Mouse (Mus musculus) intestine, postnatal 0 days (tissue): ENCODE data around the gene Rtbdn. TPM values are rescaled to one million over a fixed set of nuclear protein-coding genes. Genes with fewer than 3 reads are reported as not detected.

Experiments
- ATAC-seq: fragments of 200-750 bp; cut with Nextera tagmentation; 2 replicates; pipeline ENCODE4 v1.8.0; 2017; ENCODE audit warnings: mild to moderate bottlenecking, moderate TSS enrichment, moderate library complexity
- H3K27ac ChIP-seq: fragments of 300-500 bp; sonication (generic); 2 replicates; pipeline ENCODE4 v1.5.1; 2014; ENCODE audit warnings: mild to moderate bottlenecking, low read depth, low read length, moderate library complexity
- H3K27me3 ChIP-seq: fragments of 300-500 bp; sonication (generic); replicated peaks from 2 replicates; pipeline ENCODE4 v1.6.1; 2014; ENCODE audit warnings: low read length, mixed read lengths; ENCODE audit not compliant: control insufficient read depth, insufficient read depth
- H3K36me3 ChIP-seq: fragments of 300-500 bp; sonication (generic); 2 replicates; pipeline ENCODE4 v1.6.1; 2014; ENCODE audit warnings: mild to moderate bottlenecking, moderate library complexity; ENCODE audit not compliant: control insufficient read depth, insufficient read depth
- H3K4me1 ChIP-seq: fragments of 300-500 bp; sonication (generic); replicated peaks from 2 replicates; pipeline ENCODE4 v1.6.1; 2014; ENCODE audit warnings: antibody characterized with exemption, low read length, mixed read lengths; ENCODE audit not compliant: control insufficient read depth, insufficient read depth
- H3K4me2 ChIP-seq: fragments of 300-500 bp; sonication (generic); replicated peaks from 2 replicates; pipeline ENCODE4 v1.6.1; 2014; ENCODE audit warnings: low read depth, mild to moderate bottlenecking, moderate library complexity
- H3K4me3 ChIP-seq: fragments of 300-500 bp; sonication (generic); 2 replicates; pipeline ENCODE4 v1.5.1; 2014; ENCODE audit warnings: low read depth, low read length
- H3K9ac ChIP-seq: fragments of 300-500 bp; sonication (generic); 2 replicates; pipeline ENCODE4 v1.6.1; 2014; ENCODE audit warnings: mild to moderate bottlenecking, low read depth, low read length
- H3K9me3 ChIP-seq: fragments of 300-500 bp; sonication (generic); 2 replicates; pipeline ENCODE4 v1.6.1; 2016; ENCODE audit warnings: mixed run types; ENCODE audit not compliant: control insufficient read depth
- CTCF ChIP-seq: sonication (generic); IDR thresholded peaks from 2 replicates; pipeline ENCODE4 v1.5.1; 2016; ENCODE audit warnings: low read depth, mild to moderate bottlenecking, control low read depth, antibody characterized with exemption, moderate library complexity
- WGBS: fragments of 180-500 bp; shearing (Covaris S2); extraction: QIAGEN DNeasy Blood & Tissue Kit; methylation state at CpG from one replicate; pipeline ENCODE4 v1.1.7; 2014; 5-methylcytosine and 5-hydroxymethylcytosine counted together
- polyA plus RNA-seq: library from polyadenylated mRNA; unstranded; fragments of >200 nt; fragmentation: Nextera tagmentation; extraction: Ambion mirVana; gene quantifications from 2 replicates; pipeline ENCODE4 v1.2.1, GENCODE M21; 2015

Gene Rtbdn
- polyA plus RNA-seq, 1 experiment from 2014 or later = 0.12 TPM

GRCm38 (mm10) chr8:84989311-84989731 lies 42.5 kb downstream of the Rtbdn start:
- H3K4me2 ChIP-seq = peak overlapping the region; percentile 68
- no peaks in the 10 kb centered on the region for H3K9me3 ChIP-seq
- no peak for TF ChIP-seq CTCF
- no peaks in the 10 kb centered on the region for H3K27me3 ChIP-seq
- WGBS = 10% methylated on average over 15 of the region's 15 CpGs
- H3K9ac ChIP-seq = no peak overlapping the region
- 0 out of 2 replicates have a peak, but pooled peaks cover 10% of the 10 kb centered on the region for H3K4me1 ChIP-seq
- ATAC-seq = peak; percentile 14; the same call in 1 of the 2 replicates
- peak overlapping the region; percentile 40 for H3K4me3 ChIP-seq
- H3K27ac ChIP-seq = peak overlapping the region; percentile 89
- H3K36me3 ChIP-seq = peaks cover 2% of the 10 kb centered on the region; the same call in 1 of the 2 replicates

- H3K36me3 ChIP-seq = peaks cover 7% of the 10 kb centered on the region; the same call in 1 of the 2 replicates
- under 1% methylated on average over 15 of the region's 15 CpGs for WGBS
- no peaks in the 10 kb centered on the region for H3K27me3 ChIP-seq
- H3K27ac ChIP-seq = peak overlapping the region; percentile 89
- peak overlapping the region; percentile 38; the same call in 1 of the 2 replicates for H3K9ac ChIP-seq
- peak; percentile 54 for ATAC-seq
- no peaks in the 10 kb centered on the region for H3K9me3 ChIP-seq
- H3K4me1 ChIP-seq = 0 out of 2 replicates have a peak, but pooled peaks cover 5% of the 10 kb centered on the region
- peak overlapping the region; percentile 68 for H3K4me2 ChIP-seq
- TF ChIP-seq CTCF = peak; percentile 94
- H3K4me3 ChIP-seq = peak overlapping the region; percentile 40
Measured at GRCm38 (mm10) chr8:84989810-84990209, 43.0 kb downstream of the Rtbdn start.

- ATAC-seq = peak; percentile 84
- Histone ChIP-seq H3K4me3 (peak within 1 kb of the TSS; percentile 40), H3K4me1 (0 out of 2 replicates have a peak, but pooled peaks cover 4% of the 10 kb centered on the region), H3K4me2 (peak within 1 kb of the TSS; percentile 68), H3K9me3 (no peaks in the 10 kb centered on the region), H3K27me3 (no peaks in the 10 kb centered on the region), H3K9ac (peak within 1 kb of the TSS; percentile 38), H3K27ac (peak within 1 kb of the TSS; percentile 89), H3K36me3 (peaks cover 11% of the 10 kb centered on the region; the same call in 1 of the 2 replicates)
- WGBS = 0% methylated on average over 28 of the region's 28 CpGs
- TF ChIP-seq CTCF = peak; percentile 97
Measured at GRCm38 (mm10) chr8:84990349-84990748, 43.6 kb downstream of the Rtbdn start, which contains the start of gene Hook2. Gene Hook2 (plus strand): TSS chr8:84990603.

GRCm38 (mm10) chr8:84990836-84991235 lies 44.0 kb downstream of the Rtbdn start:
- H3K4me3 ChIP-seq = peak overlapping the region; percentile 40
- peaks cover 16% of the 10 kb centered on the region; the same call in 1 of the 2 replicates for H3K36me3 ChIP-seq
- ATAC-seq = peak; percentile 81
- H3K27ac ChIP-seq = peak overlapping the region; percentile 89
- under 1% methylated on average over 15 of the region's 15 CpGs for whole genome bisulfite sequencing
- H3K4me1 ChIP-seq = 0 out of 2 replicates have a peak, but pooled peaks cover 4% of the 10 kb centered on the region
- H3K27me3 ChIP-seq = no peaks in the 10 kb centered on the region
- TF ChIP-seq CTCF = no peak
- no peaks in the 10 kb centered on the region for H3K9me3 ChIP-seq
- H3K9ac ChIP-seq = peak overlapping the region; percentile 38; the same call in 1 of the 2 replicates
- peak overlapping the region; percentile 68 for H3K4me2 ChIP-seq

GRCm38 (mm10) chr8:84994375-84994774 lies 47.6 kb downstream of the Rtbdn start:
- Histone ChIP-seq H3K9me3 (no peaks in the 10 kb centered on the region), H3K9ac (no peak overlapping the region), H3K27ac (no peak overlapping the region), H3K4me3 (no peak overlapping the region), H3K4me2 (peak overlapping the region; percentile 30), H3K4me1 (no peaks in the 10 kb centered on the region), H3K36me3 (peaks cover 31% of the 10 kb centered on the region; the same call in 1 of the 2 replicates), H3K27me3 (no peaks in the 10 kb centered on the region)
- no peak for TF ChIP-seq CTCF
- 54% methylated on average over 9 of the region's 9 CpGs for WGBS
- ATAC-seq = no peak

- WGBS = 49% methylated on average over 25 of the region's 25 CpGs
- no peak overlapping the region for H3K4me2 ChIP-seq
- H3K4me3 ChIP-seq = no peak overlapping the region
- H3K4me1 ChIP-seq = no peaks in the 10 kb centered on the region
- H3K27me3 ChIP-seq = no peaks in the 10 kb centered on the region
- TF ChIP-seq CTCF = no peak
- ATAC-seq = no peak
- no peak overlapping the region for H3K27ac ChIP-seq
- H3K36me3 ChIP-seq = peaks cover 31% of the 10 kb centered on the region; the same call in 1 of the 2 replicates
- H3K9me3 ChIP-seq = no peaks in the 10 kb centered on the region
- H3K9ac ChIP-seq = no peak overlapping the region
Measured at GRCm38 (mm10) chr8:84995680-84996079, 48.9 kb downstream of the Rtbdn start.
